Mouse (Mus musculus) lung, postnatal 36 days (tissue): ENCODE data around the gene Plekhg4.

ENCODE experiments used
- DNase-seq: peaks from one replicate; pipeline ENCODE4 v3.0.0; 2022; ENCODE audit warnings: mixed read lengths

The Plekhg4 gene

GRCm38 (mm10) chr8:105350186-105350585, 22.9 kb upstream of the Plekhg4 start:
- DNase-seq, result no peak

GRCm38 (mm10) chr8:105353583-105354135, 19.4 kb upstream of the Plekhg4 start:
- no peak for DNase-seq

- no peak for DNase-seq
Measured at GRCm38 (mm10) chr8:105354549-105354948, 18.5 kb upstream of the Plekhg4 start.

- DNase-seq, result peak; percentile 51
Measured at GRCm38 (mm10) chr8:105355179-105356024, 17.7 kb upstream of the Plekhg4 start.

GRCm38 (mm10) chr8:105356681-105357080, 16.4 kb upstream of the Plekhg4 start:
- DNase-seq, result no peak

DNA sequence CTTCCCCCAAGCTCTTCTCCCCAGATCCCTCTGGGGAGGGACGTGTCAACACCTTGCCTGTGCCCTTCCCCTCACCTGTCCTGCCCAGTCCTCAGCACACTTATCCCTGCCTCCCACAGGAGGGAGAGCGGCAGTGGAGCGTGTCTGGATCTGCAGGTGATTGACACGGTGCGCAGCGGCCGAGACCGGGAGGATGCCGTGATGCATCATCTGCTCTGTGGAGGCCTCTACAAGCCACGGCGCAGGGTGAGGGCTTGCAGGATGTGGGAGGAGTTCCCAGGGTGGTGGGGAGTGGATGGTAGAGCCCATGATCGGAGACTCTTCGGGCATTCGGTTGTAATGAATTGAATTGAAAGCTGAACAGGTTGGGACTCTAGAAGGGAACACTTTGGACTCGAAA, 13.9 kb upstream of the Plekhg4 start:
- no peak for DNase-seq

DNA sequence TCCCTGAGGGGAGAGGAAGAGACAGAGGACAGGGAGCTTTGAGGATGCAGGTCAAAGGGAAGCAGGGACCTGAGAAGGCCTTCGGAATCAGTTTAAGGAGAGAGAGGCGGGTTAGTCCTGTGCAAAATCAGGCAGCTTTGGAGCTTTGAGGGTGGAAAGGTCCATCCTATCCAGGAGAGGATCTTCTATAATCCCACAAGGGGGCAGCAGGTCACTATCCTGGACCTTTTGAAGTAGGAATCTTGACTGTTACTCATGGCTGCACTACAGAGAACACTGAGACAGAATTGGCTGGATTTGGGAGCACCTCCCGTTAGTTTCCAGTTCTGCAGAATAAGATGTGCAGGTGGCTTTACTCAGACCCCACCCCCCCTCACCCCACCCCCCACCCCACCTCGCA, 13.4 kb upstream of the Plekhg4 start:
- peak; percentile 43 for DNase-seq

DNA sequence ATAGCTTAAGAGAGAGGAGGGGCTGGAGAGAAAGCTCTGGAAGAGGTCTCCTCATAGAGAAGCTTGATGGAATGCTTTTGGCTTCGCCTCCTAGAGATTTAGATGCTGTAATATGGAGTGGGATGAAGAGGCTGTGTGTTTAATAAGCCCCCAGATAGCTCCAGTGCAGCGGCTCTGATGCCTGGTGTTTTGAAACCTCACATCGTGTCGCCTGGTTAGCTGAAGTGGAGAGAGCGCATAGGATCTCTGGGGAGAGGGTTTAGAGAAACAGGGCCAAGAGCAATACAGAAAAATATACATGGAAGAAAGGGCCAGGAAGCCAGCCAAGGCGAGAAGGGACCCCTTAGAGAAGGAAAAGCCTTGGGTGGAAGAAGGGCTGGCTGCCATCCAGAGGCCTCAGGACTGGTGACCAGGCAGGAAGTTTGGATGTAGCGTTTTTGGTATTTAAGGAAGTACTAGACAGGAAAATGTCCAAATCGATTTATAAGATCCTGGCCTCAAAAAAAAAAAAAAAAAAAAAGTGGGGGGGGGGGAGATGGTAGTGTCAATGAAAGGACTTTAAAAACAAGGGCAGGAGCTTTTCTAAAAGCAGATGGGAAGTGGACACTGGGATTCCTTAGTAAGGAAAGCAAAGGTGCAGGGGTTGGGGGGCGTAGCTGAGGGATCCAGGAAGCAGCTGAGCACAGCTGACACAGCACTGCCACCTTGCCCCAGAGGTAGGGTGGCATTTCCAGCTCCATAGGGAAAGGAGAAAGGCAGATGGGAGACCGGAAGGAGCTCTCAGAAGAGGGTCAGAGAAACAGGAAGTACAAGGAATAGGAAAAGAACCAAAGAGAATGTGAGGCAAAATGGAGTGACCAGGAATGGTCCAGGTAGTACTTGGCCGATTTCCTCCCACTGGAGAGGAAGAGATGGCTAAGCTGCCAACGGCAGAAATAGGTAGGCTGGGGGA, 11.0 kb upstream of the Plekhg4 start:
- peak; percentile 26 for DNase-seq

DNA sequence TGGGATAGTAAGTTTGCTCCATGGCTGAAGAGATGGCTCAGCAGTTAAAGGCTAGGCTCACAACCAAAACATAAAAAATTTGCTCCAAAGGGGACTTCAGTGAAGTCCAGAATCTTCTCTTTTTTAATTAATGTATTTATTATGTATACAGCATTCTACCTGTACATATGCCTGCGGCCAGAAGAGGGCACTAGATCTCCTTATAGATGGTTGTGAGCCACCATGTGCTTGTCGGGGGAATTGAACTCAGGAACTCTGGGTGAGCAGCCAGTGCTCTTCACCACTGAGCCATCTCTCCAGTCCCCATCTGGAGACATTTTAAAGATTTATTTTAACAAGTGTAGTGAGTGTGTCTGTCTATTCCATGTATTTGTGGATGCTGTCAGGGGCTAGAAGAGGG, 6.0 kb upstream of the Plekhg4 start:
- peak; percentile 63 for DNase-seq

DNA sequence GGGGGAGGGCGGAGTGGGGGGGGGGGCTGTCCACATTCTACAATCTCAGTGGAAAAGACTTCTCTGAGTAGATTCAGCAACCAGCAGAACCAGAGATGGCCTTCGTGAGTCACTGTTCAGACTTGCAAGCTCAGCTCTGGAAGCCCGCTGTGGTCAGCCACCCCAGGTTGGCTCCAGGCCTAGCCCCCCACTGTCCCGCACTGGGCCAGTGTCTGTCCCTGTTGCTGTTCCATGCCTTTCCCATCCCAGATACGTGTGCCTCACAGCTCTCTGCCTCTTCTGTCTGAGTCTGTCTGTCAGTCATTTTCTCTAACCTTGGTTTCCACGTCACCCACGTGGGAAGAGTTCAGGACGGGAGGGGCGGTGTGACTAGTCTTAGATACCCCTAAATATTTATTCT, 601 bp upstream of the Plekhg4 start:
- no peak for DNase-seq

- DNase-seq, result peak; percentile 31
Measured at GRCm38 (mm10) chr8:105374513-105374966, 1.5 kb downstream of the Plekhg4 start.

- DNase-seq, result peak; percentile 76
Measured at GRCm38 (mm10) chr8:105378673-105379072, 5.6 kb downstream of the Plekhg4 start.

- no peak for DNase-seq
Measured at GRCm38 (mm10) chr8:105380308-105380707, 7.2 kb downstream of the Plekhg4 start.

GRCm38 (mm10) chr8:105384070-105384469, 11.0 kb downstream of the Plekhg4 start:
- no peak for DNase-seq

DNA sequence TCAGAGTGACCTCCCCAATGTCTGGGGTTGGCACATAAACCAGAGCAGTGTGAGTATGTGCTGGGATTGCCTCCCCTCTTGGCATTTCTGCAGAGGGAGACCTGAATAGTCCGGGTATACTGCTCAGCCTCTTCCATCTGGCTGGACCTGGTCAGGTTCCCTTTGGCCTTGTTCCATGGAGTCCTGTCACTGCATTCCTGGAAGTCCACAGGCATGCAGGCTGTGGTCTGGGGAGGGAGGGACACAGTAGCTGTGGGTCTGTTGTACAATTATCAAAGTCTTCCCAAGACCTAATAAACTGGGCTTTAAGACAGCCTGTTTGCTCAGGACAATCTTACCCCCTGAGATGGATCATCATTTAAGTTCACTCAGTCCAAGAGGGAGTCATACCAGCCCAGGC, 14.1 kb downstream of the Plekhg4 start:
- peak; percentile 73 for DNase-seq

DNA sequence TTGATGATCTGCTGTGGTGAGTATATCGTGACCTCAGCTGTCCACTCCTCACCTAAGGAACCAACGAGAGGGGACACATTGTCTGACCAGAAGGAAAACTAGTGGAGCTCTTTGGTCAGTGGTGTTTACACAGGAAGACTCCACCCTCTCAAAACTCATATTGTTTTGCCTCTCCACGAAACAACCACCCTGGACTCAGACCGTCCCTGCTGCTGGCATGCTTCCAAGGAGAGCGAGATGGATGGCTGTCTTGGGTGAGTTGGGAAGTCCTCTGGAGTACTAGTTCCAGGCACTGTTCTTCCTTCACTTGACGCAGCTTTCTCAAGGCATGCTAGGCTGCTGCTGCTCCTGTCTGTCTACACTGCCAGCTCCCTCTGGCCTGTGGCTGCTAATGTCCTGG, 16.0 kb downstream of the Plekhg4 start:
- DNase-seq, result peak; percentile 65

GRCm38 (mm10) chr8:105393089-105393787, 20.2 kb downstream of the Plekhg4 start:
- DNase-seq, result peak; percentile 29

- peak; percentile 73 for DNase-seq
Measured at GRCm38 (mm10) chr8:105393915-105394314, 20.8 kb downstream of the Plekhg4 start.

- DNase-seq, result peak; percentile 88
Measured at GRCm38 (mm10) chr8:105397747-105398146, 24.7 kb downstream of the Plekhg4 start.

- no peak for DNase-seq
Measured at GRCm38 (mm10) chr8:105400016-105400415, 26.9 kb downstream of the Plekhg4 start.

DNA sequence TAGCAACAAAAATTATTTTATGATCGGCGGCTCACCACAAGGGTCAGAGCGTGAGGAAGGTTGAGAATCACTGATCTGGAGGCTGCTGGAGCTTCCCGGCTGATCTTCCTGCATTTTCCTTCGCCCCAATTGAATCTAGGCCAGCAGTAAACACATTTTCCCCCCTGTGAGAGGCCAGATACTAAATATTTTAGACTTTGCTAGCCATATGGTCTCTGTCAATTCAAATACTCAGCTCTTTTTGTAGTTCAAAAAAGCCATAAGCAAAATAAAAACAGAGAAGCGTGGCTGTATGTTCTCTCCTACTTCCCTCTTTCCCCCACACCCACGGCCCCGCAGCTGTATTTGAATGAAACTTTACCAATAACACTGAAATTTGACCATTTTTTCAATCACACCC, 30.4 kb downstream of the Plekhg4 start:
- DNase-seq, result no peak

DNA sequence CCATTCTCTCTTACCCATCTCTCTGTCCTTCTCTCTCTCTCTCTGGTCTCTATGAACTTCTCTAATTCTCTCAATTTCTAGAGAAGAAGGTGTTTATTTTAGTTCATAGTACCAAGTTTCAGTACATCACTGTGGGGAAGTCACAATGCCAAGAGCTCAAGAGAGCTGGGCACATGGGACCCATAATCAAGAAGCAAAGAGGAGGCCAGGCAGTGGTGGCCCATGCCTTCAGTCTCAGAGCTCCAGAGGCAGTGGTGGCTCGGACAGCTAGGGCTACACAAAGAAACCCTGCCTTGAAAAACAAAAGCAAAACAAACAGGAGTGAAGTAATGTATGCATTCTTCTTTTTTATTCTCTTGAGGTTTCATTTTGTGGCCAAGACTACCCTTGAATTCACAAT, 31.4 kb downstream of the Plekhg4 start:
- no peak for DNase-seq

GRCm38 (mm10) chr8:105406416-105406815, 33.3 kb downstream of the Plekhg4 start:
- peak; percentile 51 for DNase-seq
